Comparison of ENCODE assay signal across 8 mouse cellular contexts in genomic region chr5:139129078-139129477, GRCm38 (mm10). TPM values are rescaled to one million over a fixed set of nuclear protein-coding genes. Genes with fewer than 3 reads are reported as not detected.
A peak's percentile ranks its signal among the peaks of the same experiment; 100 is the strongest.
DNase-seq lines count a peak whose midpoint lies in the region; ATAC-seq and TF ChIP-seq lines count a peak whose summit lies in the region.

No protein-coding gene starts in this region.

- TF ChIP-seq EP300 in liver, postnatal 0 days (IDR thresholded peaks at IDR 0.05; ENCODE audit: low read depth), result no peak

- WGBS in liver, adult 2 months, result 19% methylated on average over 12 of the region's 12 CpGs
- 15% methylated on average over 11 of the region's 12 CpGs for WGBS in forebrain, embryonic 14.5 days
- 19% methylated on average over 12 of the region's 12 CpGs for WGBS in liver, postnatal 0 days (ENCODE audit: insufficient replicate concordance)

- no peak for TF ChIP-seq CTCF in liver, adult 2 months (IDR thresholded peaks at IDR 0.05; ENCODE audit: low read depth, low read length)
- no peak for TF ChIP-seq CTCF in liver, postnatal 0 days (IDR thresholded peaks at IDR 0.05; ENCODE audit: low read depth)

- ATAC-seq in forebrain, embryonic 14.5 days, result peak; percentile 76
- no peak for ATAC-seq in liver, postnatal 0 days
- no peak for ATAC-seq in megakaryocyte-erythroid progenitor cell, adult 5-6 weeks (replicated peaks; ENCODE audit: low FRiP score, low TSS enrichment, poor library complexity, severe bottlenecking)

- H3K4me1 ChIP-seq in liver, adult 2 months (ENCODE audit: control insufficient read depth, insufficient read depth, low read length), result no peaks in the 10 kb centered on the region
- 0 out of 2 replicates have a peak, but pooled peaks cover 5% of the 10 kb centered on the region for H3K4me1 ChIP-seq in forebrain, embryonic 14.5 days (ENCODE audit: control insufficient read depth, insufficient read depth, low read length)
- H3K4me1 ChIP-seq in liver, postnatal 0 days (ENCODE audit: insufficient read depth), result peaks cover 5% of the 10 kb centered on the region

- peak overlapping the region; percentile 21; the same call in 1 of the 2 replicates for H3K4me3 ChIP-seq in liver, adult 2 months (ENCODE audit: insufficient read depth, low read depth, low read length)
- peak overlapping the region; percentile 45 for H3K4me3 ChIP-seq in forebrain, embryonic 14.5 days (ENCODE audit: low read depth, low read length)
- H3K4me3 ChIP-seq in liver, postnatal 0 days (ENCODE audit: low read depth, low read length), result peak overlapping the region; percentile 32

- DNase-seq in cerebellum, adult 11-12 months, result peak; percentile 73
- DNase-seq in cerebellum, postnatal 4 days (ENCODE audit: low spot score in 2 of 2), result no peak
- DNase-seq in liver, adult 2 months (ENCODE audit: extremely low read depth, low read depth, low spot score), result no peak
- no peak for DNase-seq in liver
- peak; percentile 5 for DNase-seq in forebrain, embryonic 14.5 days (ENCODE audit: low spot score)
- DNase-seq in liver, postnatal 0 days, result no peak
- DNase-seq in thymus, postnatal 4 days, result no peak

- H3K27ac ChIP-seq in liver, adult 2 months (replicated peaks; ENCODE audit: insufficient read depth, low read depth, low read length), result no peak overlapping the region
- H3K27ac ChIP-seq in forebrain, embryonic 14.5 days (ENCODE audit: low read depth, low read length), result peak overlapping the region; percentile 14; the same call in 1 of the 2 replicates
- H3K27ac ChIP-seq in liver, postnatal 0 days (ENCODE audit: low read depth), result no peak overlapping the region

- H3K4me2 ChIP-seq in forebrain, embryonic 14.5 days (ENCODE audit: low read length), result peak overlapping the region; percentile 73
- H3K4me2 ChIP-seq in liver, postnatal 0 days (ENCODE audit: low read depth, low read length), result peak overlapping the region; percentile 70

- no peak overlapping the region for H3K9ac ChIP-seq in liver, adult 2 months (ENCODE audit: low read depth, low read length)
- H3K9ac ChIP-seq in forebrain, embryonic 14.5 days (ENCODE audit: low read length), result peak overlapping the region; percentile 73
- no peak overlapping the region for H3K9ac ChIP-seq in liver, postnatal 0 days (replicated peaks)

- H3K9me3 ChIP-seq in forebrain, embryonic 14.5 days (replicated peaks; ENCODE audit: control insufficient read depth, low read length), result no peaks in the 10 kb centered on the region
- no peaks in the 10 kb centered on the region for H3K9me3 ChIP-seq in liver, postnatal 0 days (ENCODE audit: low read length)

- H3K36me3 ChIP-seq in liver, adult 2 months (ENCODE audit: control insufficient read depth, insufficient read depth, low read length), result no peaks in the 10 kb centered on the region
- H3K36me3 ChIP-seq in forebrain, embryonic 14.5 days (ENCODE audit: control insufficient read depth, insufficient read depth, low read length), result peaks cover 9% of the 10 kb centered on the region; the same call in 1 of the 2 replicates
- no peaks in the 10 kb centered on the region for H3K36me3 ChIP-seq in liver, postnatal 0 days (replicated peaks; ENCODE audit: insufficient read depth, low read length)

- no peaks in the 10 kb centered on the region for H3K79me2 ChIP-seq in liver, adult 2 months (ENCODE audit: control insufficient read depth, insufficient read depth, low read length)

- no peak for TF ChIP-seq POLR2A in liver, adult 2 months (IDR thresholded peaks at IDR 0.05; ENCODE audit: extremely low read depth, insufficient read depth, low read length)

- no peaks in the 10 kb centered on the region; the same call in 1 of the 2 replicates for H3K27me3 ChIP-seq in liver, adult 2 months (ENCODE audit: control insufficient read depth, insufficient read depth, low read length)
- no peaks in the 10 kb centered on the region for H3K27me3 ChIP-seq in forebrain, embryonic 14.5 days (replicated peaks; ENCODE audit: control insufficient read depth, insufficient read depth, low read length)
- peaks cover 16% of the 10 kb centered on the region for H3K27me3 ChIP-seq in liver, postnatal 0 days (ENCODE audit: insufficient read depth, low read length)

RNA-seq across cellular contexts. Expression of gene Prkar1b, which starts 20.7 kb away (rescaled TPM):
- 0.37 and 0.67 TPM in 2 replicates for total RNA-seq in liver, adult 2 months (2014; rRNA removed)
- polyA plus RNA-seq in liver, adult 2 months (2012; rRNA removed), result 0.22 and 0.60 TPM in 2 replicates
- polyA plus RNA-seq in forebrain, embryonic 14.5 days (2014; fragmentation: Nextera tagmentation; extraction: Ambion mirVana), result 93.8 and 128 TPM in 2 replicates
- polyA plus RNA-seq in liver, postnatal 0 days (2015; fragmentation: Nextera tagmentation; extraction: Ambion mirVana), result 0.43 and 0.62 TPM in 2 replicates
- total RNA-seq in megakaryocyte-erythroid progenitor cell, adult 5-6 weeks (2014; fragmentation: Nextera tagmentation), result 3.1 TPM in 1 of 2 replicates, not detected in the other
- not detected in 2 replicates for total RNA-seq in megakaryocyte-erythroid progenitor cell, adult 5-6 weeks (2017)

RNA-seq across cellular contexts. Expression of gene Dnaaf5, which starts 20.9 kb away (rescaled TPM):
- total RNA-seq in liver, adult 2 months (2014; rRNA removed), result 2.7 and 3.5 TPM in 2 replicates
- polyA plus RNA-seq in liver, adult 2 months (2012; rRNA removed), result 8.1 and 9.0 TPM in 2 replicates
- 2.5 and 2.6 TPM in 2 replicates for polyA plus RNA-seq in forebrain, embryonic 14.5 days (2014; fragmentation: Nextera tagmentation; extraction: Ambion mirVana)
- 1.3 and 1.4 TPM in 2 replicates for polyA plus RNA-seq in liver, postnatal 0 days (2015; fragmentation: Nextera tagmentation; extraction: Ambion mirVana)
- 21.5 and 23.3 TPM in 2 replicates for total RNA-seq in megakaryocyte-erythroid progenitor cell, adult 5-6 weeks (2014; fragmentation: Nextera tagmentation)
- total RNA-seq in megakaryocyte-erythroid progenitor cell, adult 5-6 weeks (2017), result 8.3 and 9.5 TPM in 2 replicates

Comparison
In these comparisons a context has a peak if more than half of its experiments do, and no peak if none do; other contexts are left out.
1. DNase-seq: peak in cerebellum, adult 11-12 months (single experiment) and forebrain, embryonic 14.5 days (single experiment); none in cerebellum, postnatal 4 days (0 of 2), liver, adult 2 months (single experiment), liver (single experiment), liver, postnatal 0 days (single experiment) and thymus, postnatal 4 days (single experiment).
2. RNA of gene Prkar1b, which starts 20.7 kb away (polyA plus RNA-seq): 93.8 to 128 TPM in forebrain, embryonic 14.5 days; 0.43 to 0.62 TPM in liver, postnatal 0 days and 0.22 to 0.60 TPM in liver, adult 2 months; every median in the first group is over 10 times any median in the second.
3. Peak in every context shown above with its lines, with median percentiles within 50 percentile points of each other: H3K4me3 ChIP-seq.